8 mouse cellular contexts compared by ENCODE assay signal in genomic region chr7:130965909-130966365, GRCm38 (mm10). TPM values are rescaled to one million over a fixed set of nuclear protein-coding genes. Genes with fewer than 3 reads are reported as not detected.
A peak's percentile ranks its signal among the peaks of the same experiment; 100 is the strongest.
DNase-seq lines count a peak whose midpoint lies in the region; ATAC-seq and TF ChIP-seq lines count a peak whose summit lies in the region.

No protein-coding gene starts in this region.

- TF ChIP-seq POLR2A in lung, adult 2 months (IDR thresholded peaks at IDR 0.05; ENCODE audit: borderline replicate concordance, extremely low read depth, low read depth, low read length): no peak

- no peaks in the 10 kb centered on the region for H3K9me3 ChIP-seq in lung, embryonic 15.5 days

- H3K4me3 ChIP-seq in lung, embryonic 15.5 days: no peak overlapping the region
- no peak overlapping the region for H3K4me3 ChIP-seq in lung, adult 2 months (replicated peaks; ENCODE audit: extremely low read depth, low read depth, low read length)

- no peak overlapping the region for H3K9ac ChIP-seq in lung, embryonic 15.5 days

- peak; percentile 53; the same call in 1 of the 2 replicates for ATAC-seq in lung, embryonic 15.5 days (ENCODE audit: borderline replicate concordance, extremely low read depth, low FRiP score, low TSS enrichment)
- ATAC-seq in megakaryocyte progenitor cell, adult 5-6 weeks (replicated peaks; ENCODE audit: poor library complexity): no peak

- no peaks in the 10 kb centered on the region for H3K36me3 ChIP-seq in lung, embryonic 15.5 days

- no peak for TF ChIP-seq CTCF in lung, adult 2 months (IDR thresholded peaks at IDR 0.05; ENCODE audit: insufficient read depth, low read length)

- peaks cover 41% of the 10 kb centered on the region for H3K4me1 ChIP-seq in lung, embryonic 15.5 days
- peaks cover 3% of the 10 kb centered on the region; the same call in 1 of the 2 replicates for H3K4me1 ChIP-seq in lung, adult 2 months (ENCODE audit: control insufficient read depth, insufficient read depth, low read length)

- intact Hi-C loops in left cerebral cortex, postnatal 10 days (cut with DNase I): no loop called here

- no peak for DNase-seq in lung, adult 2 months
- DNase-seq in cerebellum, postnatal 14 days: peak; percentile 71 to 77
- DNase-seq in heart, adult 9 months (ENCODE audit: low spot score in 2 of 2): peak; percentile 81
- DNase-seq in left cerebral cortex, postnatal 10 days (ENCODE audit: extremely low spot score in 1 of 2, low spot score in 2 of 2): peak; percentile 67 to 71
- DNase-seq in skeletal muscle tissue, adult 2 months (ENCODE audit: low read depth, low spot score): peak; percentile 79
- no peak for DNase-seq in adrenal gland, adult (ENCODE audit: inconsistent age in 2 of 2, low spot score in 1 of 2)

- 58% methylated on average over 4 of the region's 4 CpGs for WGBS in lung, embryonic 15.5 days
- 71% methylated on average over 4 of the region's 4 CpGs for WGBS in lung, adult 2 months

- H3K27ac ChIP-seq in lung, embryonic 15.5 days: peak overlapping the region; percentile 58

- no peaks in the 10 kb centered on the region for H3K27me3 ChIP-seq in lung, embryonic 15.5 days

- no peak overlapping the region for H3K4me2 ChIP-seq in lung, embryonic 15.5 days

RNA-seq across cellular contexts. Expression of gene Htra1, which starts 30.0 kb away (rescaled TPM):
- 58.0 and 59.7 TPM in 2 replicates for polyA plus RNA-seq in lung, embryonic 15.5 days (2015; fragmentation: Nextera tagmentation; extraction: Ambion mirVana)
- polyA plus RNA-seq in lung, adult 2 months (2012; rRNA removed): 64.7 and 65.2 TPM in 2 replicates
- total RNA-seq in left cerebral cortex, postnatal 10 days (2021): 100 to 1,000 TPM; 139 to 187 TPM
- total RNA-seq in megakaryocyte progenitor cell, adult 5-6 weeks (2015): not detected in 2 replicates
- 0.29 TPM in 1 of 2 replicates, not detected in the other for total RNA-seq in megakaryocyte progenitor cell, adult 5-6 weeks (2017)

Comparison
In these comparisons a context has a peak if more than half of its experiments do, and no peak if none do; other contexts are left out.
1. DNase-seq: peak in cerebellum, postnatal 14 days (2 of 2), heart, adult 9 months (2 of 2), left cerebral cortex, postnatal 10 days (2 of 2) and skeletal muscle tissue, adult 2 months (single experiment); none in lung, adult 2 months (single experiment) and adrenal gland, adult (0 of 2).
2. RNA of gene Htra1, which starts 30.0 kb away (total RNA-seq): 139 to 187 TPM in left cerebral cortex, postnatal 10 days; 0.29 TPM in megakaryocyte progenitor cell, adult 5-6 weeks; every median in the first group is over 100 times any median in the second.